Mouse (Mus musculus) cerebellum, adult (tissue): Measurements from ENCODE around the gene Mov10.
"Not testable (repeated sequence)": the region's sequence is repeated elsewhere in the genome, so short reads cannot be mapped to it uniquely, and the experiment has no call there.

Experiments used
- ATAC-seq: cut with Nextera tagmentation; 2 replicates; pipeline ENCODE4 v1.9.2; 2017; ENCODE audit warnings: mild to moderate bottlenecking, moderate library complexity, mixed read lengths; ENCODE audit not compliant: insufficient number of reproducible peaks, low FRiP score, low TSS enrichment

Mov10 gene

GRCm38 (mm10) chr3:104817991-104818748 is at the start of gene Mov10:
Mov10 (minus strand) TSS chr3:104818563.
- peak; percentile 50 for ATAC-seq

- not testable (repeated sequence) for ATAC-seq
Observed at GRCm38 (mm10) chr3:104866674-104867073, 48.3 kb upstream of the Mov10 start.

- ATAC-seq: peak; percentile 13; the same call in 1 of the 2 replicates
Observed at GRCm38 (mm10) chr3:104865341-104865788, 47.0 kb upstream of the Mov10 start.

DNA sequence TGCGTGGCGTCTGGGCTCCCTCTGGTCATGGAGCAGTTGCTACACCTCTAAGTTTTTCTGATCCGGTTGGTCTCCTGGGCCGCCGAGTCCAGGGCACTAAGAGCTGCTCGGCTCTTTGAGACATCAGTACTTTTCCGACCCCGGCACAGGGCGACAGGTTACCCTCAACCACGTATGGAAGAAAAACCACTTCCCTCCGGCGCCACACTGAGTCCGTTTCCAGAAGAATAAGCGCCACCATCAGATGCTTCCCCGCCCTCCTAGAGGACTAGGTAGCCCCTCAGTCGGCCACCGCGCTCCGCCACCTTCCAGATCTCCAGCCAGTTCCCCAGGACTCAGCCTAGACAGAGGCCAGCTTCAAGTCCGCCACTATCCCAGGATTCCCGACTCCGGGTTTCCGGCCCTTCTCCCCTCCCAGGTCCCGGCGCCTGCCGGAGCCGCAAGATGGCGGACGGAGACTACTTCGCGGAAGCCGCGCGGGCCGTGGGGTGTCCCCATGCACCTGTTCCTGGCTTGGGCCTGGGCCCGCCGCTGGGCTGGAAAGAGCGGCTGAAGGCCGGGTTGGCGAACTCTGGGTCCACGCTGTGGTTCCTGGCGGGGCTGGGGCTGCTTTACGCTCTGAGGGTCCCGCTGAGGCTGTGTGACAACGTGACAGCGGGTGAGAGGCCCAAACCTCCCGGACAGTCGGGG is 46.4 kb upstream of the Mov10 start:
- peak; percentile 95 for ATAC-seq

GRCm38 (mm10) chr3:104863786-104864650 is 45.7 kb upstream of the Mov10 start, which contains the start of the genes St7l and Capza1:
St7l (plus strand) TSS chr3:104864005.
Capza1 (minus strand) TSS chr3:104864505.
- ATAC-seq: peak; percentile 91

DNA sequence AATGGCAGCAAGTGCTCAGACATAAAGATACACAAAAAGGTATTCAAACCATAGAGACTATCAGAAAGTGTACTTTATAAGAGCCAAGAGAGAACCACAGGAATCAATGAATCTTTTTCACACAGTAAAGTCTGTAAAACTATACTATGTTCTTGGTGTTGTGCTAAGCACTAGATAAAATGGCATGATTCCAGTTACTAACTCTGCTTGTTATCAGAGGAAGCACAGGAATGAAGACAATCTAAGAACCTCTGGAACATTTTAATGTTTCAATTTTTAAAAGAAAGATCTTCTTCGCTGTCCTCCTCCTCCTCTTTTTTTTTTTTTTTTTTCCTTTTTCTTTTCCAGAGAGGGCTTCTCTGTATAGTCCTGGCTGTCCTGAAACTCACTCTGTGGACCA is 40.2 kb upstream of the Mov10 start:
- ATAC-seq: no peak

GRCm38 (mm10) chr3:104856106-104856505 is 37.7 kb upstream of the Mov10 start:
- ATAC-seq: no peak

DNA sequence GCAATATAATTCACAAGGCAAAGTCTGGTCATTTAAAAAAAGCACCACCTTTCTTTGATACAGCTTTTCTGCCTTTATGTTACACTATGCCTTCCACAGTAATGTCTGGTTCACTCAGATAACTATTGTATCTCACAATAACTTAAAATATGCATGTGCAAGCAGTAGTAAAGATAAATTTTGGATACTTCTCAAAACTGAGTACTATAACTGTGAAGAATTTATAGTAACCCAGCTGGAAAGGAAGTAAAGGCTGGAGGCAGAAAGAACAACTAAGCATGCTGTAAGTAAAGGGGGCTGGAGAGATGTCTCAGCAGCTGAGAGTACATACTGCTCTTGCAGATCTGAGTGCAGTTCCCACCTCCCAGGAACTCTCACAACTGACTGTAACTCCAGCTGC is 36.5 kb upstream of the Mov10 start:
- ATAC-seq: no peak

- no peak for ATAC-seq
Observed at GRCm38 (mm10) chr3:104854465-104854864, 36.1 kb upstream of the Mov10 start.

GRCm38 (mm10) chr3:104846601-104847000 is 28.2 kb upstream of the Mov10 start:
- no peak for ATAC-seq

GRCm38 (mm10) chr3:104841049-104841448 is 22.7 kb upstream of the Mov10 start:
- no peak for ATAC-seq

DNA sequence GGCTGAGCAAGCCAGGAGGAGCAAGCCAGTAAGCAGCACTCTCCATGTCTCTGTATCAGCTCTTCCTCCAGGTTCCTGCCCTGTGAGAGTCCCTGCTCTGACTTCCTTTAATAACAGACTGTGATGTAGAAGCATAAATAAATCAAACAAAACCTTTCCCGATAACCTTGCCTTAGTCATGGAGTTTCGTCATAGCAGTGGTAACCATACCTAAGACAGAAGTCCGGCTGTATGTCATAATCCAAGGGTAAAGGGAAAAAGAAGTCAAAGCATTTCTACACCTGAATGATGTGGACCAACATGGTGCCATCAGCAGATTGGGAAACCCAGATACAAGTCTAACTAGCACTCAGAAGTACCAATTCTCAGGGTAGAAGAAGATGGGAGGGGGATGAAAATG is 17.4 kb upstream of the Mov10 start:
- ATAC-seq: no peak

DNA sequence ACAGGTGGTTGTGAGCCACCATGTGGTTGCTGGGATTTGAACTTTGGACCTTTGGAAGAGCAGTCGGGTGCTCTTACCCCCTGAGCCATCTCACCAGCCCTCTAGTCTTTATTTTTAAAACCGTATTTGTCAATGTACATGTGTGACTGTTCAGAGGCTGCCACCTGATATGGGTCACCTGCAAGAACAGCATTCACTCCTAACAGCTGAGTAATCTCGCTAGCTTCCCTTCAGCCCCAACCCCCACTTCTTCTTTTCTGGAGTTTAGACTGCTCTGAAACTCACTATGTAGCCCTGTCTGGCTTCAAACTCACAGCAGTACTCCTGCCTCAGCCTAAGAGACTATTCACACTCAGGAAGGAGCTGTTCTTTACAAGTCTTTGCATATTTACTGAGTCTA is 4.0 kb upstream of the Mov10 start:
- ATAC-seq: no peak

GRCm38 (mm10) chr3:104820426-104820825 is 2.1 kb upstream of the Mov10 start:
- ATAC-seq: no peak

DNA sequence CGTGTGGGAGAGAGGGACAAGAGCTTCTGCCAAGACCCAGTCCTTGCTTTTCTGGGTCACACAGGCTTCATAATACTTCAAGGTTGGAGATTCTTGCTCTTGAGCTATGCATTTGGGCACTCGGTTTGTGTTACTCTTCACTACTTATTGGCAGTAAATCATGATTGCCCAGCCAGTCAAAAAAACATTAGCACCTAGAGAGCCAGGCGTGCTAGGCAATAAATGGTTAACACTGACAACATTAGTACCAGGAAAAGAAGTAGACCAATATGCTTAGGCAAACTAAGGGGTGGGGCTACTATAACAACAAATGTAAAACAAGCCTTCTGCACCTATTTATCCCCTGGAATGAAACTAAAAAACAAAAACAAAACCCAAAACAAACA is 379 bp upstream of the Mov10 start:
- no peak for ATAC-seq

DNA sequence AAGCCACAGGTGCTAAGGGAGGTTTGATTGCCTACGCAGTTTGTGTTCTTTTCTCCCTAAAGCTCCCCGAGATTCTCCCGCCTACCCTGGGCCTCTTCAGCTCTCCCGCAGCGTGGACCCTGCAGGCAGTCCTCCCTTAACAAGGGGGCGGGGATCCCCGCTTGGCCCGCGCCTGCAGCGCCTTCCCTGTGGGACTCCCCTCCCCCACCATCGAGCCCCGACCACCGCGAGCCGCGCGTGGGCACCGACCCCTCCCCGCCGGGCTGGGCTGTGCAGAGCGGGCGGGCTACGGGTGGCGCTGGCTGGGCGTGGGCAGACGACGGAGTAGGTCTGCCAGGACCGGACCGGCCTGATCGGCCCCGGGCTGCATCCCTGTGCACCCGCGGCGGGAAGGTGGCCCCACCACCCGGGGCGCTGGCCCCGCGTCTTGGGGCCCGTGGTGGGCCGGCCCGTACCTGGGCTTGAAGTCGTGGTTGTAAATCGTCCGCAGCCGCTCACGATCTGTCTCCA is 827 bp downstream of the Mov10 start:
- ATAC-seq: peak; percentile 67; the same call in 1 of the 2 replicates

DNA sequence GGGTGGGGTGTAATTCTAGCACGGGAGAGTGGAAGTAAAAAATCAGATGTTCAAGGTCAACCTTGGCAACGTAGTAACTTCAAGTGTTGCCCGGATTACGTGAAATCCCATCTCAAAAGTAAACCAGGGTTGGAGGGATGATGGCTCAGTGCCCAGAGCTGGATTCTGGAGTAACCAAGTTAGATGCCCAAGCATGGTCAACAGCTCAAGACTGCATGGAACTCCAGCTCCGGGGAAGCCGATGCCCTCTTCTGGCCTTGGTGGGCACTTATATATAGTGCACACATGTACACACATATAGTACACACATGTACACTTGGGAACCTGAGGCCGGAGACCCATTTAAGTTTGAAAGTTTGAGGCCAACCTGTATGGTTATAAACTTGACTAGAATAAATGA is 2.2 kb downstream of the Mov10 start:
- no peak for ATAC-seq

DNA sequence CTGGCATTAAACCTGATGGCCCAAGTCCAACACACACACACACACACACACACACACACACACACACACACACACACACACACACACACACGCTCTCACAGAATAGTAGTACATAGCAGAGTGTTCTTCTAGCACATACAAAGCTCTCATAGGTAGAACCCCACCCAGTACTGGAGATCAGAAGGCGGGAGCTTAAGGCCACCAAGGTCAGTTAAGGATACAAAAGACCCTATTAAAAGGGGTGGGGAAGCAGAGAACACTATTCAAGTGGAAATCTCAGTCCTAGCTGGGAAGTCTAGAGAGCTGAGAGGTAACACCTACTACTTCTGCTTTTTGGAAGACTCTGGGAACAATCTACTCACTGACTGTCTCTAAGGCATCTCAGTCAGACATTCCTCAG is 3.0 kb downstream of the Mov10 start:
- ATAC-seq: no peak

DNA sequence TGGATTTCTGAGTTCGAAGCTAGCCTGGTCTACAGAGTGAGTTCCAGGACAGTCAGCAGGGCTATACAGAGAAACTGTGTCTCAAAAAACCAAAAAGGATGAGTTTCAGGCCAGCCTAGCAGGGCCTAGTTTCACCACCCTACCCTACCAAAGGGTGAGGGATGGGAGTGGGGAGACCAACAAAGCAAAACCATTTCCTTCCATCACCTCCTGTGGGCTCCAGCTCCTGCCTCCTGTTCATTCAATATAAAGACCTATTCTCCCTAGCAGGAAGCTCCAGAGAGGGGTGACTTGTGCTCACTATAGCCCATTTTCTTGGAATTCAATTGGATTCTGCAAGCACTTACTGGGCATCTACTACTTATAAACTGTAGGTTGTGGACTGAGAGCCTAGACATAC is 3.6 kb downstream of the Mov10 start:
- ATAC-seq: no peak

DNA sequence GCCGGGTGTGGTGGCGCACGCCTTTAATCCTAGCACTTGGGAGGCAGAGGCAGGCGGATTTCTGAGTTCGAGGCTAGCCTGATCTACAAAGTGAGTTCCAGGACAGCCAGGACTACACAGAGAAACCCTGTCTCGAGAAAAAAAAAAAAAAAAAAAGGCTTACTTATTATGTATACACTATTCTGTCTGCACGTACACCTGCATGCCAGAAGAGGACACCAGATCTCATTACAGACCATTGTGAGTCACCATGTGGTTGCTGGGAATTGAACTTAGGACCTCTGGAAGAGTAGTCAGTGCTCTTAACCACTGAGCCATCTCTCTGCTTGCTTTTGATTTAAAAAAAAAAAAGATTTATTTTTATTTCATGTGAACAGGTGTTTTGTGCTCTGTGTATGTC is 5.1 kb downstream of the Mov10 start:
- not testable (repeated sequence) for ATAC-seq

GRCm38 (mm10) chr3:104812254-104812653 is 6.1 kb downstream of the Mov10 start:
- no peak for ATAC-seq
